Mouse (Mus musculus) thymus, adult 2 months (tissue): ENCODE results near the gene Spdef.

Experiments
- CTCF ChIP-seq: fragments of 200-500 bp; IDR thresholded peaks from 2 replicates; pipeline ENCODE4 v1.5.1; 2012; ENCODE audit warnings: mild to moderate bottlenecking, control low read depth, low read length, moderate library complexity, borderline replicate concordance; ENCODE audit not compliant: control insufficient read depth, poor library complexity, insufficient read depth; ENCODE audit errors: extremely low read depth
- POLR2A ChIP-seq: fragments of 200-500 bp; IDR thresholded peaks from 2 replicates; pipeline ENCODE4 v1.6.1; 2012; ENCODE audit warnings: mild to moderate bottlenecking, low read length, control low read depth, moderate library complexity; ENCODE audit not compliant: control insufficient read depth, poor library complexity, insufficient read depth; ENCODE audit errors: extremely low read depth

DNA sequence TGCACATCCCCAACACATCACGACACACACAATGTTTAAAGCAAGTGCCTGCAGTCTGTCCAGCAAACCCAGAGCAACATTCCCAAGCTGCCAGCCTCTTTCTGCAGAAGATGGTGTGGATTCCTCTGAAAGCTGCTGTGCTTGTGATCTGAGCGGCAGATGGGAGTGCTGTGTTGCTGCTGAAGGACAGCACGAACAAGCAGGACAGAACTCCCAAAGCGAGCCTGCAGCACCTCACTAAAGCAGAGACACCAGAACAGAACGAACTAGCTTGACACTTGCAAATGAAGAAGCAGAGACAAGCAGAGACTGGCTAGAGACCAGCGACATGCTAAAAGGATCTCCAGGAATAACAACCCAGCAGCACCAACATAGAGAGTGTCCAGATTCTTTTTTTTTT, 42.9 kb upstream of the Spdef start:
- no peak for TF ChIP-seq CTCF
- TF ChIP-seq POLR2A = no peak
